Mouse (Mus musculus): ENCODE data around the gene Olfr1278. TPM values are rescaled to one million over a fixed set of nuclear protein-coding genes. Genes with fewer than 3 reads are reported as not detected.

Gene Olfr1278
- polyA plus RNA-seq, 1 experiment from 2014 or later: not detected

Other genes starting within 250 kb of the Olfr1278 start
- not detected in 2 replicates for gene Gm13941, start 184.2 kb upstream of the Olfr1278 start, polyA plus RNA-seq (2014; fragmentation: Nextera tagmentation; extraction: Ambion mirVana)
- not detected in 2 replicates for gene Gm15130, start 137.2 kb upstream of the Olfr1278 start, polyA plus RNA-seq (2014; fragmentation: Nextera tagmentation; extraction: Ambion mirVana)
- not detected in 2 replicates for gene 4930430A15Rik, start 60.5 kb upstream of the Olfr1278 start, polyA plus RNA-seq (2014; fragmentation: Nextera tagmentation; extraction: Ambion mirVana)
- not detected in 2 replicates for gene Olfr1275, start 54.9 kb upstream of the Olfr1278 start, polyA plus RNA-seq (2014; fragmentation: Nextera tagmentation; extraction: Ambion mirVana)
- not detected in 2 replicates for gene Olfr1276, start 35.6 kb upstream of the Olfr1278 start, polyA plus RNA-seq (2014; fragmentation: Nextera tagmentation; extraction: Ambion mirVana)
- gene Olfr1277, start 16.0 kb upstream of the Olfr1278 start, polyA plus RNA-seq (2014; fragmentation: Nextera tagmentation; extraction: Ambion mirVana): not detected in 2 replicates
- gene Olfr1279, start 10.5 kb downstream of the Olfr1278 start, polyA plus RNA-seq (2014; fragmentation: Nextera tagmentation; extraction: Ambion mirVana): not detected in 2 replicates
- gene Olfr1280, start 23.9 kb downstream of the Olfr1278 start, polyA plus RNA-seq (2014; fragmentation: Nextera tagmentation; extraction: Ambion mirVana): not detected in 2 replicates
- not detected in 2 replicates for gene Olfr1281, start 36.4 kb downstream of the Olfr1278 start, polyA plus RNA-seq (2014; fragmentation: Nextera tagmentation; extraction: Ambion mirVana)
- not detected in 2 replicates for gene Olfr1282, start 45.9 kb downstream of the Olfr1278 start, polyA plus RNA-seq (2014; fragmentation: Nextera tagmentation; extraction: Ambion mirVana)
- gene Olfr1283, start 76.7 kb downstream of the Olfr1278 start, polyA plus RNA-seq (2014; fragmentation: Nextera tagmentation; extraction: Ambion mirVana): not detected in 2 replicates
- gene Olfr1284, start 85.4 kb downstream of the Olfr1278 start, polyA plus RNA-seq (2014; fragmentation: Nextera tagmentation; extraction: Ambion mirVana): not detected in 2 replicates
- not detected in 2 replicates for gene Olfr1286, start 133.0 kb downstream of the Olfr1278 start, polyA plus RNA-seq (2014; fragmentation: Nextera tagmentation; extraction: Ambion mirVana)
- not detected in 2 replicates for gene Olfr1287, start 159.0 kb downstream of the Olfr1278 start, polyA plus RNA-seq (2014; fragmentation: Nextera tagmentation; extraction: Ambion mirVana)
- not detected in 2 replicates for gene Olfr1288, start 184.0 kb downstream of the Olfr1278 start, polyA plus RNA-seq (2014; fragmentation: Nextera tagmentation; extraction: Ambion mirVana)
- gene Olfr1289, start 190.7 kb downstream of the Olfr1278 start, polyA plus RNA-seq (2014; fragmentation: Nextera tagmentation; extraction: Ambion mirVana): not detected in 2 replicates
- gene Olfr1290, start 203.7 kb downstream of the Olfr1278 start, polyA plus RNA-seq (2014; fragmentation: Nextera tagmentation; extraction: Ambion mirVana): not detected in 2 replicates
- not detected in 2 replicates for gene Olfr1291-ps1, start 207.0 kb downstream of the Olfr1278 start, polyA plus RNA-seq (2014; fragmentation: Nextera tagmentation; extraction: Ambion mirVana)
- gene Olfr1293-ps, start 235.1 kb downstream of the Olfr1278 start, polyA plus RNA-seq (2014; fragmentation: Nextera tagmentation; extraction: Ambion mirVana): not detected in 2 replicates

Measured in neural tube, embryonic 11.5 days (tissue).